ENCODE assay signal across 7 mouse cellular contexts in the genomic region with DNA sequence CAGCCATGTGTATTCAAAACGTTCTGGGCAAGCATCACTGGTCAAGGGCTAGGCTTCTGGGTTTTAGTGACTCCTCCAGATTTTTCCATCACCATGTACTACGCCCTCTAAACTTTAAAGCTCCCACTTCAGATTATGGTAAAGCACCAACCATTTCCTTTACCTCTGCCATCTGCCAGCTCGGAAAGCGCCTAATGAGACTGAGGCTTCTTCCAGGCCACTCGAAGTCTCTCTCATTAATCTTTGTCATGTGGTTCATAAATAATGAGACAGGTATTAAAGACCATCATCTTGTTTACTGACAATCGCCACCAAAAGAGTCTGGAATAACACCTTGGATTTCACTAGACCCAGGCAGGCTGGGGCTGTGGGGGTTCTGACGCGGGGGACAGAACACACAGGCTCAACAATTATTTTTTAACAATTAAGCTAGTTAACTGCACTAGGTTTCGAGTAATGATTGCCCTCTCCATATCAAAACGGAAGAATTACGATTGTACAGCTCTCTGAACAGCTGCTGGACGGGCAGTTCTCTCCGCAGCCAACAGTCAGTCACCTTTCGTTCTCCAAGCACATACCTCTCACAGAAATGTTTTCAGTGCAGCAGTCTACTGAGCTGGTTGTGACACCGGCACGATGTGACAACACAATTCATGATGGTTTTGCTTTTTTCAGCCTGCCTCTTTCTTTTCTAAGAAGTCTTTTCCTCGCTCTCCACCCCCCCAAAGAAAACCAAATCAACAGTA.
DNase-seq lines count a peak whose midpoint lies in the region; ATAC-seq and TF ChIP-seq lines count a peak whose summit lies in the region.

No protein-coding gene starts in this region.

- peak overlapping the region; percentile 55 for H3K4me3 ChIP-seq in testis, adult 2 months (ENCODE audit: control insufficient read depth, low read depth, low read length)
- peak overlapping the region; percentile 36 for H3K4me3 ChIP-seq in embryonic facial prominence, embryonic 14.5 days (ENCODE audit: low read depth, low read length)
- H3K4me3 ChIP-seq in intestine, embryonic 14.5 days (ENCODE audit: low read depth, low read length): peak overlapping the region; percentile 46

- 53% methylated on average over 17 of the region's 17 CpGs for WGBS in embryonic facial prominence, embryonic 14.5 days
- WGBS in intestine, embryonic 14.5 days: 36% methylated on average over 17 of the region's 17 CpGs

- no peaks in the 10 kb centered on the region for H3K9me3 ChIP-seq in embryonic facial prominence, embryonic 14.5 days (ENCODE audit: control insufficient read depth, low read length)
- no peaks in the 10 kb centered on the region for H3K9me3 ChIP-seq in intestine, embryonic 14.5 days (ENCODE audit: control insufficient read depth, low read length)

- no peak for TF ChIP-seq POLR2A in testis, adult 2 months (IDR thresholded peaks at IDR 0.05; ENCODE audit: control insufficient read depth, low read depth, low read length)

- peak overlapping the region; percentile 58 for H3K9ac ChIP-seq in embryonic facial prominence, embryonic 14.5 days (ENCODE audit: low read depth, low read length)
- H3K9ac ChIP-seq in intestine, embryonic 14.5 days (ENCODE audit: low read length): peak overlapping the region; percentile 35

- peaks cover 8% of the 10 kb centered on the region for H3K4me1 ChIP-seq in testis, adult 2 months (ENCODE audit: control insufficient read depth, insufficient read depth, low read length)
- H3K4me1 ChIP-seq in embryonic facial prominence, embryonic 14.5 days (ENCODE audit: control insufficient read depth, insufficient read depth, low read length): no peaks in the 10 kb centered on the region
- H3K4me1 ChIP-seq in intestine, embryonic 14.5 days (replicated peaks; ENCODE audit: control insufficient read depth, insufficient read depth, low read length): peaks cover 8% of the 10 kb centered on the region; the same call in 1 of the 2 replicates

- TF ChIP-seq CTCF in testis, adult 2 months (IDR thresholded peaks at IDR 0.05; ENCODE audit: control insufficient read depth, insufficient read depth, insufficient replicate concordance, low read depth, low read length): no peak

- H3K4me2 ChIP-seq in embryonic facial prominence, embryonic 14.5 days (ENCODE audit: low read depth, low read length): peak overlapping the region; percentile 46
- H3K4me2 ChIP-seq in intestine, embryonic 14.5 days (ENCODE audit: low read length): peak overlapping the region; percentile 54

- DNase-seq in testis, postnatal 14 days (ENCODE audit: low spot score): no peak
- DNase-seq in embryonic facial prominence, embryonic 14.5 days (ENCODE audit: low spot score): no peak
- no peak for DNase-seq in intestine, embryonic 14.5 days (ENCODE audit: low spot score)
- DNase-seq in lung, postnatal 36 days: peak; percentile 13
- no peak for DNase-seq in urinary bladder, adult 2 months (ENCODE audit: low spot score)
- DNase-seq in ovary, postnatal 10 days (ENCODE audit: low spot score): no peak

- no peaks in the 10 kb centered on the region for H3K36me3 ChIP-seq in testis, adult 2 months (ENCODE audit: control insufficient read depth, insufficient read depth, low read length)
- H3K36me3 ChIP-seq in embryonic facial prominence, embryonic 14.5 days (ENCODE audit: control insufficient read depth, insufficient read depth, low read length): no peaks in the 10 kb centered on the region
- no peaks in the 10 kb centered on the region for H3K36me3 ChIP-seq in intestine, embryonic 14.5 days (ENCODE audit: control insufficient read depth, insufficient read depth, low read length)

- H3K27me3 ChIP-seq in testis, adult 2 months (ENCODE audit: control insufficient read depth, insufficient read depth, low read length): no peaks in the 10 kb centered on the region
- no peaks in the 10 kb centered on the region for H3K27me3 ChIP-seq in embryonic facial prominence, embryonic 14.5 days (replicated peaks; ENCODE audit: control insufficient read depth, insufficient read depth, low read length)
- no peaks in the 10 kb centered on the region for H3K27me3 ChIP-seq in intestine, embryonic 14.5 days (replicated peaks; ENCODE audit: control insufficient read depth, insufficient read depth, low read length)

- ATAC-seq in embryonic facial prominence, embryonic 14.5 days (ENCODE audit: low read depth): 0 out of 2 replicates have a peak, but pooled peaks have one; percentile 54
- ATAC-seq in intestine, embryonic 14.5 days (replicated peaks; ENCODE audit: low FRiP score, low TSS enrichment, low read depth): no peak

- 0 out of 2 replicates have a peak overlapping the region, but pooled peaks have one; percentile 25 for H3K27ac ChIP-seq in testis, adult 2 months (ENCODE audit: control insufficient read depth, insufficient read depth, low read depth, low read length)
- peak overlapping the region; percentile 50 for H3K27ac ChIP-seq in embryonic facial prominence, embryonic 14.5 days (replicated peaks; ENCODE audit: low read depth, low read length)
- H3K27ac ChIP-seq in intestine, embryonic 14.5 days (ENCODE audit: low read depth): peak overlapping the region; percentile 54
